Mouse (Mus musculus): ENCODE measurements around the gene Tarbp1. TPM values are rescaled to one million over a fixed set of nuclear protein-coding genes. Genes with fewer than 3 reads are reported as not detected.
"Not testable (repeated sequence)": the region's sequence is repeated elsewhere in the genome, so short reads cannot be mapped to it uniquely, and the experiment has no call there.

The Tarbp1 gene
- polyA plus RNA-seq, 1 experiment from 2014 or later: 1.5 TPM

- 75% methylated on average over 1 of the region's 1 CpGs for WGBS
- no peak overlapping the region for H3K9ac ChIP-seq
- no peaks in the 10 kb centered on the region for H3K9me3 ChIP-seq
Measured at GRCm38 (mm10) chr8:126424946-126425345, 49.9 kb downstream of the Tarbp1 start.

GRCm38 (mm10) chr8:126424163-126424562, 50.7 kb downstream of the Tarbp1 start:
- Histone ChIP-seq H3K4me1 (replicated peaks) (peaks cover 15% of the 10 kb centered on the region), H3K27ac (no peak overlapping the region), H3K9me3 (no peaks in the 10 kb centered on the region), H3K27me3 (no peaks in the 10 kb centered on the region), H3K36me3 (peaks cover 39% of the 10 kb centered on the region), H3K4me2 (no peak overlapping the region), H3K4me3 (no peak overlapping the region), H3K9ac (no peak overlapping the region; the same call in 1 of the 2 replicates)
- no peak for ATAC-seq (ENCODE audit: low FRiP score)
- 89% methylated on average over 4 of the region's 4 CpGs for WGBS

More at GRCm38 (mm10) chr8:126424946-126425345, 49.9 kb downstream of the Tarbp1 start:
- ATAC-seq (ENCODE audit: low FRiP score): no peak
- peaks cover 15% of the 10 kb centered on the region for H3K4me1 ChIP-seq (replicated peaks)
- H3K4me2 ChIP-seq: no peak overlapping the region
- no peak overlapping the region for H3K27ac ChIP-seq
- H3K4me3 ChIP-seq: no peak overlapping the region
- peaks cover 46% of the 10 kb centered on the region for H3K36me3 ChIP-seq
- no peaks in the 10 kb centered on the region for H3K27me3 ChIP-seq

GRCm38 (mm10) chr8:126422920-126423300, 52.0 kb downstream of the Tarbp1 start:
- ATAC-seq (ENCODE audit: low FRiP score): peak; percentile 67
- peak overlapping the region; percentile 94 for H3K9ac ChIP-seq
- peaks cover 15% of the 10 kb centered on the region for H3K4me1 ChIP-seq (replicated peaks)
- no peaks in the 10 kb centered on the region for H3K9me3 ChIP-seq
- no peaks in the 10 kb centered on the region for H3K27me3 ChIP-seq
- H3K27ac ChIP-seq: peak overlapping the region; percentile 78
- peak overlapping the region; percentile 84 for H3K4me2 ChIP-seq
- H3K36me3 ChIP-seq: peaks cover 26% of the 10 kb centered on the region
- peak overlapping the region; percentile 89 for H3K4me3 ChIP-seq
- WGBS: 10% methylated on average over 9 of the region's 9 CpGs

GRCm38 (mm10) chr8:126422174-126422919, 52.5 kb downstream of the Tarbp1 start, which contains the start of gene Coa6:
Gene Coa6 (plus strand): TSS chr8:126422515.
- peak within 1 kb of the TSS; percentile 94 for H3K9ac ChIP-seq
- H3K4me2 ChIP-seq: peak within 1 kb of the TSS; percentile 84
- peak within 1 kb of the TSS; percentile 78 for H3K27ac ChIP-seq
- no peaks in the 10 kb centered on the region for H3K27me3 ChIP-seq
- under 1% methylated on average over 61 of the region's 61 CpGs for WGBS
- no peaks in the 10 kb centered on the region for H3K9me3 ChIP-seq
- peaks cover 21% of the 10 kb centered on the region for H3K36me3 ChIP-seq
- ATAC-seq (ENCODE audit: low FRiP score): peak; percentile 97
- peak within 1 kb of the TSS; percentile 89 for H3K4me3 ChIP-seq
- peaks cover 15% of the 10 kb centered on the region for H3K4me1 ChIP-seq (replicated peaks)

GRCm38 (mm10) chr8:126420834-126421233, 54.0 kb downstream of the Tarbp1 start:
- WGBS: 85% methylated on average over 3 of the region's 3 CpGs
- Histone ChIP-seq H3K27me3 (no peaks in the 10 kb centered on the region), H3K27ac (no peak overlapping the region), H3K9me3 (no peaks in the 10 kb centered on the region), H3K4me2 (no peak overlapping the region), H3K36me3 (peaks cover 6% of the 10 kb centered on the region), H3K4me3 (no peak overlapping the region), H3K4me1 (replicated peaks) (peaks cover 15% of the 10 kb centered on the region), H3K9ac (0 out of 2 replicates have a peak overlapping the region, but pooled peaks have one; percentile 19)
- ATAC-seq (ENCODE audit: low FRiP score): no peak

GRCm38 (mm10) chr8:126405030-126405429, 69.8 kb downstream of the Tarbp1 start:
- ATAC-seq (ENCODE audit: low FRiP score): no peak
- Histone ChIP-seq H3K4me2 (no peak overlapping the region), H3K9me3 (peaks cover 4% of the 10 kb centered on the region; the same call in 1 of the 2 replicates), H3K36me3 (no peaks in the 10 kb centered on the region), H3K4me1 (replicated peaks) (no peaks in the 10 kb centered on the region), H3K27ac (no peak overlapping the region), H3K9ac (no peak overlapping the region), H3K27me3 (no peaks in the 10 kb centered on the region), H3K4me3 (no peak overlapping the region)
- WGBS: 84% methylated on average over 4 of the region's 4 CpGs

- not testable (repeated sequence) for H3K9ac ChIP-seq; H3K4me1 ChIP-seq (replicated peaks); H3K36me3 ChIP-seq; H3K4me2 ChIP-seq; H3K9me3 ChIP-seq; H3K27ac ChIP-seq; H3K27me3 ChIP-seq; H3K4me3 ChIP-seq; ATAC-seq (ENCODE audit: low FRiP score)
Measured at GRCm38 (mm10) chr8:126404550-126404949, 70.3 kb downstream of the Tarbp1 start.

- WGBS: 76% methylated on average over 3 of the region's 3 CpGs
Measured at GRCm38 (mm10) chr8:126398349-126398748, 76.5 kb downstream of the Tarbp1 start.

GRCm38 (mm10) chr8:126395917-126396316, 78.9 kb downstream of the Tarbp1 start:
- WGBS: 48% methylated on average over 5 of the region's 5 CpGs
- Histone ChIP-seq H3K9me3 (no peaks in the 10 kb centered on the region), H3K4me1 (replicated peaks) (peaks cover 5% of the 10 kb centered on the region), H3K36me3 (no peaks in the 10 kb centered on the region), H3K4me3 (no peak overlapping the region), H3K4me2 (no peak overlapping the region), H3K27me3 (no peaks in the 10 kb centered on the region), H3K9ac (no peak overlapping the region), H3K27ac (no peak overlapping the region)
- no peak for ATAC-seq (ENCODE audit: low FRiP score)

More at GRCm38 (mm10) chr8:126398349-126398748, 76.5 kb downstream of the Tarbp1 start:
- H3K27me3 ChIP-seq: no peaks in the 10 kb centered on the region
- H3K4me3 ChIP-seq: no peak overlapping the region
- no peak overlapping the region for H3K27ac ChIP-seq
- no peaks in the 10 kb centered on the region for H3K9me3 ChIP-seq
- H3K36me3 ChIP-seq: no peaks in the 10 kb centered on the region
- H3K9ac ChIP-seq: no peak overlapping the region
- ATAC-seq (ENCODE audit: low FRiP score): no peak
- H3K4me2 ChIP-seq: no peak overlapping the region
- peaks cover 5% of the 10 kb centered on the region for H3K4me1 ChIP-seq (replicated peaks)

- Histone ChIP-seq H3K27ac (no peak overlapping the region), H3K4me3 (no peak overlapping the region), H3K27me3 (no peaks in the 10 kb centered on the region), H3K9ac (no peak overlapping the region), H3K9me3 (no peaks in the 10 kb centered on the region), H3K4me2 (no peak overlapping the region), H3K4me1 (replicated peaks) (peaks cover 5% of the 10 kb centered on the region), H3K36me3 (no peaks in the 10 kb centered on the region)
- WGBS: 66% methylated on average over 9 of the region's 9 CpGs
- no peak for ATAC-seq (ENCODE audit: low FRiP score)
Measured at GRCm38 (mm10) chr8:126395386-126395785, 79.5 kb downstream of the Tarbp1 start.

- Histone ChIP-seq H3K27ac (no peak overlapping the region), H3K36me3 (no peaks in the 10 kb centered on the region), H3K4me2 (no peak overlapping the region), H3K4me1 (replicated peaks) (peaks cover 5% of the 10 kb centered on the region), H3K9ac (no peak overlapping the region), H3K4me3 (no peak overlapping the region), H3K9me3 (no peaks in the 10 kb centered on the region), H3K27me3 (no peaks in the 10 kb centered on the region)
- ATAC-seq (ENCODE audit: low FRiP score): no peak
- 70% methylated on average over 2 of the region's 2 CpGs for WGBS
Measured at GRCm38 (mm10) chr8:126391541-126391940, 83.3 kb downstream of the Tarbp1 start.

- H3K36me3 ChIP-seq: no peaks in the 10 kb centered on the region
- no peak overlapping the region for H3K9ac ChIP-seq
- H3K4me1 ChIP-seq (replicated peaks): no peaks in the 10 kb centered on the region
- H3K27ac ChIP-seq: no peak overlapping the region
- peaks cover 6% of the 10 kb centered on the region; the same call in 1 of the 2 replicates for H3K27me3 ChIP-seq
- no peak overlapping the region for H3K4me2 ChIP-seq
- WGBS: 91% methylated on average over 4 of the region's 4 CpGs
- no peak overlapping the region for H3K4me3 ChIP-seq
- no peaks in the 10 kb centered on the region for H3K9me3 ChIP-seq
- ATAC-seq (ENCODE audit: low FRiP score): no peak
Measured at GRCm38 (mm10) chr8:126387566-126387965, 87.3 kb downstream of the Tarbp1 start.

- ATAC-seq (ENCODE audit: low FRiP score): no peak
- Histone ChIP-seq H3K27me3 (peaks cover 6% of the 10 kb centered on the region; the same call in 1 of the 2 replicates), H3K4me3 (no peak overlapping the region), H3K27ac (no peak overlapping the region), H3K4me1 (replicated peaks) (no peaks in the 10 kb centered on the region), H3K36me3 (no peaks in the 10 kb centered on the region), H3K9ac (no peak overlapping the region), H3K9me3 (no peaks in the 10 kb centered on the region), H3K4me2 (no peak overlapping the region)
- WGBS: 78% methylated on average over 5 of the region's 5 CpGs
Measured at GRCm38 (mm10) chr8:126382749-126383148, 92.1 kb downstream of the Tarbp1 start.
